Mouse (Mus musculus) adrenal gland, adult 18-20 months (tissue): ENCODE measurements around the gene Tor1aip1. TPM values are rescaled to one million over a fixed set of nuclear protein-coding genes. Genes with fewer than 3 reads are reported as not detected.

Source experiments
- DNase-seq, 2 experiments: peaks; one replicate each; pipeline ENCODE4 v3.0.0; 2021 to 2022; ENCODE audit warnings: low spot score in 2 of 2
- total RNA-seq, 2 experiments: library from RNA; stranded (reverse); gene quantifications; 1 replicate in 1 of 2; 2 replicates in 1 of 2; pipeline ENCODE4 v1.2.3; 2021

The Tor1aip1 gene
- total RNA-seq, 2 experiments from 2014 or later, result 102 to 127 TPM

DNA sequence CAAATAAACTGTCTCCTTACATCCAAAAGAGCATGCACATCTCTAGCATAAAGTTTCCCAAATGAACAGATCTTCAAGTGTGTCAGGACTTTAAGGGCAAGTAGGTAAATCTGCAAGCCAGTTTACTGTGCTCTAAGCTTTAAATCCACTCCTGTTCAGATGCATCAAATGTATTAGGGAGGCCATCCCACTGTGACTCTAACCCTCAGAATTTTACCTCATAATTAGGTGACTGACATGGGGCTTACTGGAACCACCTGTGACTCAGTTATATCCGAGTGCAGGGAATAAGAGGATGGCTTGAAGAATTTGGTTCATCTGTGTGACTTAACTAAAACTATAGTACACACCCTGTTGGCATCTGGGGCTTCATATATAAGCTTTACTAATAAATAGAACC is 1.6 kb downstream of the Tor1aip1 start:
- no peak for DNase-seq

DNA sequence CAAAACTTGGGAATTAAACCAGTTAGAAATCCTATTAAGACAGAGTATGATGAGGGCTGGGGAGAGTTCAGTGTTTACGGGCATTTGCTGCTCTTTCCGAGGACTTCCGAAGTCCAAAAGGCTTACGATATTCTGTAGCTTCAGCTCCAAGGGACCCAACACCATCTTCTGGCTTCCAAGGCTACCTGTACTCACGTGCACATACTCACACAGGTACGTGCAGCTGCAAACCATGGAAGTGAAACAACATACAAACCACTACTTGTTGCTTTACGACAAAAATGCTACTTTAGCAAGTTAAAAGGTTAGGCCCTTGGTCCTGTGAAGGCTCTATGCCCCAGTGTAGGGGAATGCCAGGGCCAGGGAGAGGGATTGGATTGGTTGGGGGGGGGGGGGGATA is 2.4 kb downstream of the Tor1aip1 start:
- DNase-seq, result no peak

DNA sequence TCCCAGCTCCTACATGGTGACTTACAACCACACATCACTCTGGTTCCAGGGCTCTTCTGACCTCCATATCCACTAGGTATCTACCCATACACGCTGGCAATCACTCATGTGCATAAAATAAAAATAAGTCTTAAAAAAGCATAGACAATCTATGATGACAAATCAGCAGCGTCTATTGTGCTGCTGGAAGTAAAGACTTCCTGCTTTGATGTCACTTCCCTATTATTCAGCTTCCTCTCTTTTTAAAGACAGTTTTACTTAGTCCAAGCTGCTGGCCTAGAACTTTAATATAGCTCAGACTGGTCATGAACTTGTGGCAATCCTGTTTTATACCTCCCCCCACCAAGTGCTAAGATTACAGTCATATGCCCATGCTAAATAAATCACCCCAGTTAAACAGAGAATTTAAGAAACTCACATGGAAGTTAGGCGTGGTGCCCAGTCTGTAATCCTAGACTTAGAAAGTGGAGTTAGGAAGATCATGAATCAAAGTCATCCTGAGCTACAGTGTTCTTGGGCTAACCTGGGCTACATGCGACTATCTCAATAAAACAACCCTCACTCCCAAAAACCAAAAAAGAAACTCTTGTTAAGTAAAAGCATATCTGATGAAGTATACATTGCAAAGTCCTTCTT is 7.8 kb downstream of the Tor1aip1 start:
- no peak for DNase-seq

- no peak for DNase-seq
These were observed 8.4 kb downstream of the Tor1aip1 start for GRCm38 (mm10) chr1:156027849-156028248.

DNA sequence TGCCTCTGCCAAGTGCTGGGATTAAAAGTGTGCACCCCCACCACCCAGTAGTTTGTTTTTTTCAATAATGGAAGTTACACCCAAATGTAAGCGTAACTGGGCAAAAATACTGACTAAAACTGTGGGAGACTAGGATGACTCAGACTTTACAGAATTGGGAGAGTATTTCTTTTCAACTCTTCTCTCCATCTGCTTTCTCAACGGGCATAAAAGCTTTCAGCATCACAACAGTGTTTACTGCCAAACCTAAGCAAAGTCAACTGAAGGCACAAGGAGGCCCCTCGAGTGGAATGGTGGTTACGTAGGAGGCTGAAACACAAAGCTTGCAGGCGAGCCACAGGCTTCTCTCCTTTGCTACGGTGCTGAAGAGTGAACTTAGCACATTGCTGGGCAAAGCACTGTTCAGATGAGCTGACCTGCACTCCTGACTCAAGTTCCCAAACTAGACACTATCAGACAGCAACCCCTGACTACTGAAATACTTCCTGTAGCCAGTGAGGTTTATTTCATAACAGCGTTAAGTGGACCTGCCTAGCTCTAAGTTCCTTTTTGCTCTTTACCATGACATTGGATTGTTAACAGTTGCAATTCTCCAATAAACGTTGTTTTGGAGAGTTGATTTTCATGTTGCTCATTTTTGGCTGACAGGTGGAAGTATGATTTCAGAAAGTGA is 11.3 kb downstream of the Tor1aip1 start:
- no peak for DNase-seq

DNA sequence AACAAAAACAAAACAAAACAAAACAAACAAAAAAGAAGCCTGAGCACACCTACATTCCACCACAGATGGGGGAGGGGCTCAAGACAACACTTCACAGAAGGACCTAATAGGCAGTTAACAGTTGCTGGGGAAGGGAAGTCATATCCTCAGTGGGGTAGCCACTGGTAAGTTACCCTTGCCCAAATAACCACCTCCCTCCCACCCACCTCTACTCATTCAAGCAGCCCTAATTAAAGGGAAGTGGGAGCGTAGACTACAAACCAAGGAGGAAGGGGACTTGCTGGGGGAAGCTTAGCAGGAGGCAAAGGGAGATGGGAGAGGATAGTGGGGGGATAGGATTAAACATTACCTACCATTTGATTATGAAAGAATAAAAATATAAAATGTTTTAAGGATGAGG is 15.9 kb downstream of the Tor1aip1 start:
- no peak for DNase-seq

- no peak for DNase-seq
These were observed 16.5 kb downstream of the Tor1aip1 start for GRCm38 (mm10) chr1:156019800-156020199.

- no peak for DNase-seq
These were observed 27.3 kb downstream of the Tor1aip1 start for GRCm38 (mm10) chr1:156009003-156009402.

- DNase-seq, result no peak
These were observed 30.4 kb downstream of the Tor1aip1 start for GRCm38 (mm10) chr1:156005906-156006305.

GRCm38 (mm10) chr1:156003201-156003935 is 32.9 kb downstream of the Tor1aip1 start:
- peak; percentile 14 to 26 for DNase-seq

- no peak for DNase-seq
These were observed 33.9 kb downstream of the Tor1aip1 start for GRCm38 (mm10) chr1:156002366-156002765.

GRCm38 (mm10) chr1:155995612-155996011 is 40.7 kb downstream of the Tor1aip1 start:
- no peak for DNase-seq

- no peak for DNase-seq
These were observed 41.8 kb downstream of the Tor1aip1 start for GRCm38 (mm10) chr1:155994524-155994923.

GRCm38 (mm10) chr1:155990391-155990790 is 45.9 kb downstream of the Tor1aip1 start:
- no peak for DNase-seq

GRCm38 (mm10) chr1:155989387-155989786 is 46.9 kb downstream of the Tor1aip1 start:
- DNase-seq, result no peak

- no peak for DNase-seq
These were observed 48.7 kb downstream of the Tor1aip1 start for GRCm38 (mm10) chr1:155987625-155988024.

DNA sequence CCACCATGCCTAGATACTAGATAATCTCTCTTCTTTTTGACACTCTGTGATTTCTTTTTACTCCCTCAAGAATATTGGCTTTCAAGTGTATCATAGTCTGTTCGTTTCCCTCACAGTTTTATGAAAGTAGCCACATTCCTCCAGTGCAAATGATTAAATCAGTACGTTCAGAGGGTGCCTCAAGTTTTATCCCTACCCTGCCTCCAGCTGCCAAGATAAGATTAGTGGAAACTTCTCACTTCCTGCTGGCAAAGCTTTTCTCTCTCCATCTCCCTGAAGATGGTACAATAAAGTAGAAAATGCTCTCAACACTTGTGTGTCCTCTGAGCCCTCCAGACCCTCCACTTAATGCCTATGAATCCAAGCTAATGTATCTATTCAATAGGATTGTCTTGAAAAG is 61.3 kb downstream of the Tor1aip1 start:
- DNase-seq, result no peak

DNA sequence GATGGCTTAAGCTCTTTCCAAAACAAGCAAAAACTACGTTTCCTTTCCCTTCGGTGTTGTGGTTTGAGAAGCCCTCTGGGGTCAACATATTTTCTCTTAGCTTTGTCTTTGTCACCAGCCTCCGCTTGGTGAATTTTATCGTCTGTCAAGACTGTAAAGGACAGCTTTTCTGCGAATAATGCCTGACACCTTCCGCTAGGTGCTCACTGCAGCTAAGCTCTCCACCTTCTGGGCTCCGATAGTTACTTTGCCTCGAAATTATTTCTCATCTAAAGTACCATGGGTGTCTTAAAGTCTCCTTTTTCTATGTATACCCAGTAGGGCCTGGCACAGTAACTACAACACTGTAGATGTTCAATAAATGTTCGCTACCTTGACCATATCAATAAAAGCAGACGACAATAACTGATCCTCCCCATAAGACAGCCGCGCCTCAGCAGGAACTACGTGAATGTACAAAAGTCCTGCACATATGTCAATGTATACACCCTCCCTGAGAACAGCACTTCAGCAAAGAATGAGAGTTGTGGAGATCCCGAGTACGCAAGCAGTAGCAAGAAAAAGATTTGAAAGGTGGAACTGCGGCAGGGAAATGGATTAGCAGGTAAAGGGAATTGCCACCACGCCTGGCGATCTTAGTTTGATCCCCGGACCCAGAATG is 62.4 kb downstream of the Tor1aip1 start:
- no peak for DNase-seq

DNA sequence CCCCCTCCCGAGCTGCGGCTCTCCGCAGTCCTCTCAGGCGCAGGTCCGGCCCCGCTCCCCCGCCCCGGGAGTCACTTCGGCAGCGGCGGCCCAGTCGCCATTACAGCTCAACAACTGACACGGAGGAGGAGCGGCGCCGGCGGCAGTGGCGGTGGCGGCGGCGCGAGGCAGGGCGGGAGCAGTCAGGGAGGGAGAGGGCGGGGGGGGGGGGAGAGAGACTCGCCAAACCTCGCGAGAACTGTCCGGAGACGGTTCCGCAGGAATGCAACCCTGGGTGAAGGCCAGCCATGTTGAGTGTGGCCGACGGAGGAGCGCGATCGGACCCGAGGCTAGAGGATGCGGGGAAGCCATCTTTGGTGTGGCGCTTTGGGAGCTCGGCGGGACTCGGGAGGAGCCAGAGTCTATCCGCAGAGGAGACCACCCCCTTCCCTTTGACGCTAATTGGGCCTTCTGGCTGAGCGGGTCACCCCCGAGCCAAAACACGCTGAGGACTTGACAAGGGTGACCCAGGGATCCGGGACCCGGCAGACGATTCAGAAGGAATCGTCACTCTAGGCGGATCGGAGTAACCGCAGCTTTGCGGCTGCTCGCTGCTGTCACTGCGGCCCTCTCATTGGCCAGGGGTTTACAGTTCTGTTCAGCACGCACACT is 63.1 kb downstream of the Tor1aip1 start, which contains the start of gene Cep350:
Cep350 (minus strand) TSS at position 188 of the 651 bp plus-strand sequence.
- DNase-seq, result peak; percentile 88 to 89

DNA sequence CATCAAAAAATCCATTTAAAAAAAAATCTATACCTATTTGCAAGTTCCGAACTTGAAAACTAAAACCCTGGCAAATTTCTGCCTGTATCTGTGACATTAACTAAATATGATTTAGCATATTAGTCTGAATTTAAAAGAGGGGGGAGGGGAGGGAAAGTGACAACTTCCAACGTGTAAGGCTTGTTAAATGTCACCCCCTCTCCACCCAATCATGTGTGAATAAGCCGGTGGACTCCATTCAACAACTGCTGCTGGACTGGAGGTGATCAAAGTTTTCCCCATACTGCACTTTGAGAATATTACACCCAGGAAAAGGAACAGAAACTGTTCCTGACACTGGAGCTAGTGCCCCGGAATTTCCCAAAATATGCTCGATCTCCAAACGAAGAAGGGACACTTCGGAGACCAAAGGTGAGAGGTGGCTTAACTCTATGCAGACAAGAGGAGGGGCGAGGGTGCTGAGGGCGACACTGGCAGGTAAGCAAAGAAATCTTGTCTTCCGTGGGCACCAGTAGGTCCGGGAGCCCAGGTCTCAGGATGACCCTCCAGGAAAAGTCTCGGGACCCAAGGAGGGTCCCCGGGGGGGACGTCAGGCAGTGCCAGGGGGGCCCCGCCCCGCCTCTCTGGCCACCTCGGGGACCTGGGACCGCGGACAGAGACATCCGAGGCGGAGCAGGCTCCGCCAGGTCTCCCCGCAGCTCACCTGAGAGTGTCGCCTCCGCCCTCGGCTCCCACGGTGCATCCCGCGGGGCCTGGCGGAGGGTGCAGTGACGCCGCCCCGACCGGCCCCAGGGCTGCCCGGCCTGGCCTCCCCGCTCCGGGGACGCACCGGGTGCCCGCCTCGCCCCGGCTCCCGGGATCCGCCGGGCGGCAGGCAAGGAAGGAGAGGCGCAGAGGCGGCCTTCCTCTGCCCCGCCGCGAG is 63.9 kb downstream of the Tor1aip1 start:
- no peak for DNase-seq
